Mouse (Mus musculus) monocyte, adult 5-6 weeks (primary cell): Measurements from ENCODE around the gene Sbf2. TPM values are rescaled to one million over a fixed set of nuclear protein-coding genes. Genes with fewer than 3 reads are reported as not detected.

Experiments used
- ATAC-seq: fragments of 153-309, 156-312 bp; replicated peaks from 2 replicates; pipeline ENCODE4 v1.8.0; 2017; ENCODE audit warnings: mild to moderate bottlenecking; ENCODE audit not compliant: low TSS enrichment, insufficient number of reproducible peaks, severe bottlenecking, poor library complexity, low FRiP score
- total RNA-seq: library from RNA; stranded (forward); fragments of 200-1000, 200-491, 200-594 nt; gene quantifications from 3 replicates; pipeline ENCODE4 v1.2.3, GENCODE M21; 2017

Sbf2 gene
- total RNA-seq, 1 experiment from 2014 or later = 9.9 TPM

GRCm38 (mm10) chr7:110337601-110338000 is 277.1 kb downstream of the Sbf2 start:
- no peak for ATAC-seq

GRCm38 (mm10) chr7:110325381-110326110 is 289.2 kb downstream of the Sbf2 start:
- ATAC-seq = no peak

- no peak for ATAC-seq
Measured at GRCm38 (mm10) chr7:110324852-110325251, 289.9 kb downstream of the Sbf2 start.

GRCm38 (mm10) chr7:110321106-110321505 is 293.6 kb downstream of the Sbf2 start:
- ATAC-seq = no peak

GRCm38 (mm10) chr7:110318971-110319519 is 295.7 kb downstream of the Sbf2 start:
- no peak for ATAC-seq

- ATAC-seq = no peak
Measured at GRCm38 (mm10) chr7:110317412-110317811, 297.3 kb downstream of the Sbf2 start.

- ATAC-seq = no peak
Measured at GRCm38 (mm10) chr7:110315352-110315751, 299.4 kb downstream of the Sbf2 start.

GRCm38 (mm10) chr7:110314401-110314890 is 300.3 kb downstream of the Sbf2 start:
- no peak for ATAC-seq

- ATAC-seq = peak; percentile 83
Measured at GRCm38 (mm10) chr7:110313392-110314055, 301.2 kb downstream of the Sbf2 start.

- no peak for ATAC-seq
Measured at GRCm38 (mm10) chr7:110309246-110309645, 305.5 kb downstream of the Sbf2 start.

GRCm38 (mm10) chr7:110307741-110308140 is 307.0 kb downstream of the Sbf2 start:
- ATAC-seq = no peak

GRCm38 (mm10) chr7:110306281-110306680 is 308.4 kb downstream of the Sbf2 start:
- ATAC-seq = no peak

GRCm38 (mm10) chr7:110305486-110305885 is 309.2 kb downstream of the Sbf2 start:
- ATAC-seq = no peak

- ATAC-seq = no peak
Measured at GRCm38 (mm10) chr7:110302886-110303285, 311.8 kb downstream of the Sbf2 start.

GRCm38 (mm10) chr7:110298739-110299410 is 315.8 kb downstream of the Sbf2 start:
- ATAC-seq = no peak

- ATAC-seq = no peak
Measured at GRCm38 (mm10) chr7:110298090-110298489, 316.6 kb downstream of the Sbf2 start.

- no peak for ATAC-seq
Measured at GRCm38 (mm10) chr7:110297611-110298010, 317.1 kb downstream of the Sbf2 start.

GRCm38 (mm10) chr7:110296889-110297603 is 317.7 kb downstream of the Sbf2 start:
- ATAC-seq = no peak

GRCm38 (mm10) chr7:110289647-110290046 is 325.1 kb downstream of the Sbf2 start:
- no peak for ATAC-seq
